Mouse (Mus musculus) embryo, embryonic 11.5 days (tissue): ENCODE data around the gene 1700019A02Rik.

Experiments used
- DNase-seq: peaks from one replicate; pipeline ENCODE4 v3.0.0-alpha.2; 2012; ENCODE audit warnings: low read depth, low spot score

The 1700019A02Rik gene

GRCm38 (mm10) chr1:53187536-53187935 is at the start of gene 1700019A02Rik:
1700019A02Rik (minus strand) TSS chr1:53187636.
- DNase-seq, result no peak

DNA sequence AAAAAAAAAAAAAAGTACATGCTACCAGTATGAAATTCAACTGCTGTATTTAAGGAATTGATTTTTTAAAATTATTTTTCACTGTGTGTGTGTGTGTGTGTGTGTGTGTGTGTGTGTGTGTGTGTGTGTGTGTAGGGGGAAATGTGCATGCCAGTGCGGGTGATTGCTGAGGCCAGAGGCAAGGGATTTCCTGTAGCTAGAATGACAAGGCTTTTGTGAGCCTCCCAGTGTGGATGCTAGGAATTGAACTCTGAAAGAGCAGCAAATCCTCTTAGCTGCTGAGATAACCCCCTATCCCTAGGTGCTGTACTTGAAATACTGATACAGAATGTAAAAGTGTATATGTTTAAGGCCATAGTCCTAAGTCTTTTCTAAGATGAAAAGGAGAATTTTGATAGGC is 38.6 kb upstream of the 1700019A02Rik start:
- DNase-seq, result no peak

- DNase-seq, result no peak
These were observed 38.2 kb upstream of the 1700019A02Rik start for GRCm38 (mm10) chr1:53225616-53226015.

GRCm38 (mm10) chr1:53224775-53225174 is 37.3 kb upstream of the 1700019A02Rik start:
- no peak for DNase-seq

DNA sequence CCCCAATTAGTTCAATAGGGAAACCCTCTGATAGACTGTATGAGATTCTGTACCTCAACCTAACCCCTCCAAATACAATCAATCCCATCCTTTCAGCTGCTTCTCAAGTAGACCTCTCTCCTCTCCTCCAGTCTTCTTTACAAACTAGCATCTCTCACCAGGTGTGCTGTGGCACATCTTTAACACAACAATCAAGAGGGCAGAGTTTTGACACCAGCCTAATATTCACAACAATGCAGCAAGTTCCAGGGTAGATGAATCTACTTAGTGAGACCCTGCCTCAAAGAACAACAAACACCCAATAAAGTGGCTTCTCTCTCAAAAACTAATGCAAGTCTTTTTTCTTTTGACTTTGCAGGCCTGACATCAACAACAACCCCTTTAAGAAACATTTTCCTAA is 22.7 kb upstream of the 1700019A02Rik start:
- no peak for DNase-seq

DNA sequence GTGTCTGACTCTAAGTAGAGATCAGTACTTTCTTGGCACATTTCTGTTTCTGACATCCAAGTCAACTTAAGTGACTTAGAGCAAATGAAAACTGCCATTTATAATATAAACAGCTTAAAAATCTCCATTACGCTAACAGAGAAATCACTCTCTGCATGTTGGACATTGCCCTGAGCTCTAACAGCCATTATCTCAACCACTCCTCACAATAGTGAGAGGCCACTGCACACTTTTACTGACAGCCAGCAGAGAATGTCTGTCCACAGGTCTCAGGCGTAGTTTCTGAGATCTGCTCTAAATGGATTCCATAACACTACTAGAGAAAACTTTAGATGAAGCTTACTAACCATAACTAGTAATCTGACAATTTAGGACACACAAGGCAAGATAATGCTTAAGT is 16.5 kb upstream of the 1700019A02Rik start:
- no peak for DNase-seq

DNA sequence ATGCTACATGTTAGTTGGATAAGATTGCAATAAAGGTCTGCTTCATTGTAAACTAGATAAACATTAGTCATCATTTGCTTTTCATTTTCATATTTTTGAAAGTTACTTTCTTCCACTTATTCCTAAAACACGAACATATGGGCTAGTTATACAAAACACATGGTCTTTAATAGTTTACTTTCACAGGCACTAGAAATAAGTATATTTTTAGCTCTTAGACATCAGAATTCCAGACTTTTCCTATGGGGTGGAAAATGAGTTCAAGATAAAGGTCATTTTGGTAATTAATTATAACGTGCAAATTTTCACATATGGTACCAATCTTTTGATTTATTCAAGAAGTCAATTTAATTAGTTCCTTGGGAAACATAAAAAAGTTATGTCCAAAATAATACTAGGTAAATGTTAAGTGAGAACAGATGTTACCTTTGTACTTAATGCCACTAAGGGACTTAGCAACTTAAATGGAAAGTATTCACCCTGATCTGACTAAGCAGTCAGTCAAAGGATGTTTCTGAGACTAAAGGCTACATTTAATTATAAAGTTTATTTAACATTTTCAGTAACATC is 14.3 kb upstream of the 1700019A02Rik start:
- DNase-seq, result peak; percentile 26

DNA sequence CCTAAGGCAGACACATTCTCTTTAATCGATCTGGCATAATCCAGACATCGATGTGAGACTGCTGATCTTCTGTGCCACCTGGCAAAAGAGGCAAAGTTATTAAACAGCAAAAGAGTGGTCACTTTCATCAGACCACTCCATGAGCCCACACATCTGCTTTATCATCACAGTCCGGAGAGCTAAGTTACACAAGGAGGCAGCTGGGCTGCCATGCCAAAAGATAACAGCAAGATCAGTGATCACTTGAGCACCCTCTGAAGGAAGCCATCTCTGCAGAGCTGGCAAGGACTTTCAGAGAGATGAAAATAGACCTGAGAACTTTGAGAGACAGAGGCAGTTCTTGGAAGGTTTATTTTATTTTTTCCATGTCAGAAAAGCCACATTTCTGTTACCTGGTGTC is 7.1 kb upstream of the 1700019A02Rik start:
- DNase-seq, result no peak

DNA sequence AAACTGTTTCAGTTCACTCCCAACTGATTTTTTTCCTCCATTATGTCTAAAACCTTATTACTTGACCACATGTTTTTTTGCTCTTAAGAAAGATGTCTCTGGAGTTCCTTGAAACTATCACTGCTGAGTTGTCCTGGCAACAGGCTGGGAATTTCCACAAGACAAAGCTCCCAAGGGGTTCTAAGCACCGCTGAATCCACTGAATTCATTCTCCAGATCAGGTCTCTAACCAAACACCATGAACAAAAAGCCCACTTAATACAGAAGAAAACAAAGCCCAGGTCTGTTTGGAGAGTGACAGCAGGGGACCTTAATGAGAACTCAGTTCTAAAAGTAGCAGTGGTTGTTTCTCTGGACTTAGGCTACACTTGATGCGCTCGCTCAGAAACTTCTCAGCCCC is 3.8 kb upstream of the 1700019A02Rik start:
- no peak for DNase-seq

DNA sequence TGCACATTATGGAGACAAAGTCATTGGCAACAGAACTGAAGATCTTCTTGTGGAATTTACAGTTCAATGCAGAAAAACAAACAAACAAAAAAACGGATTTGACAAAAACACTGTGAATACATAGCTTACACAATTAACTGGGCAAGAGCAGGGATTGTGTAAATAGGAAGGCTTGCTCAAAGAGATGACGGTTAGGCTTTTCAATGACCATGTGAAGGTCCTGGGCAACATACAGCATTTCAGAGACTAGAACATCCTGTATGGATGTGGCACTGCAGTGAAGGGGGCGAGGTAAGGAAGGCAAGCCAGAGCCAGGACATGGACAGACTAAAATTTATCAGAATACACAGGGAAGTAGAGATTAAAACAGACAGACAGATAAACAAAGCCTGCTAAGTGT is 2.2 kb upstream of the 1700019A02Rik start:
- DNase-seq, result no peak

DNA sequence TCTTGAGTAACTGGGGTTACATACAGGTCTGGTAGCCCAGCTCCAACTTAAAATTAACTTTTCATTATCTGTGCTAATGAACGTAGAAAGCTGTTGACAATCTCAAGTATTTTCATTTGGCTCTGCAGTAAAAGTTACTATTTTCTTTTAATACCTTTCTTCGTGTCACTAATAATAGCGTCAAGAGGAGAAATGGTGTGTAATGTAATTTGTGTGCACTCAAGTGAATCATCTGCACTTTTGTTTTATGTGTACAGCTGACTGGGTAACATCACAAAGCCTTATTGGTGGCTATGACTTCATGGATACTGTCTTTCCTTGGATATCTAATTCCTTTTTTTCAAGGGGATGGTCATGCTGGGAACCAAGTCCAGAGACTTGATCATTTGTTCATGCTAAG is 1.1 kb downstream of the 1700019A02Rik start:
- DNase-seq, result no peak

DNA sequence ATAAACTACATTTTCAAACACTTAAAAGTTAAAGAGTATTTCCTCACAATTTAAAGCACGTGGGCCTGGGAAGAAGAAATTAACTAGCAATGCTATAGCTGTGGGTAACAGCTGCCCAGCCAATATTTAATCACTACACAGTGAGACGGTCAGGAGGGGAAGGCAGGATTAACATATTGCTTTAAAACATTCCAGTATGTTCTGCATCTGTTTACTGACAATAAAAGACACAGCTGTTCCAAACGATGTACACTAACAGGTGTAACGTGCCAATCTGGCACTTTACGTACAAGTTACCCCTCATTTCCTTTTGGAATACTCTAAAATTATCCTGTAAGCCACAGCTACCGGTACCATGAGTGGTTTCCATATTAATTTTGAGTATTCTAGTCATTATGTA is 29.7 kb downstream of the 1700019A02Rik start:
- DNase-seq, result no peak

- DNase-seq, result no peak
These were observed 64.4 kb downstream of the 1700019A02Rik start for GRCm38 (mm10) chr1:53123066-53123465.

GRCm38 (mm10) chr1:53110561-53110960 is 76.9 kb downstream of the 1700019A02Rik start:
- DNase-seq, result no peak
